Mouse (Mus musculus): Measurements from ENCODE around the gene Sv2c. TPM values are rescaled to one million over a fixed set of nuclear protein-coding genes. Genes with fewer than 3 reads are reported as not detected.

Sv2c gene
- not detected for polyA plus RNA-seq (2014; fragmentation: Illumina TruSeq; extraction: RNeasy Lipid Tissue Mini Kit (QIAGEN cat#74804); ENCODE audit: low read depth, low replicate concordance)

GRCm38 (mm10) chr13:96132401-96132816 is at the start of gene Sv2c:
TSS of gene Sv2c (minus strand) at chr13:96132577.

GRCm38 (mm10) chr13:96081754-96082153 is 50.6 kb downstream of the Sv2c start, which contains the start of gene Gm17190:
TSS of gene Gm17190 (plus strand) at chr13:96082054.

GRCm38 (mm10) chr13:96081276-96081675 is 51.1 kb downstream of the Sv2c start, which contains the start of gene Gm20075:
TSS of gene Gm20075 (minus strand) at chr13:96081376.

Other genes starting within 250 kb of the Sv2c start
- gene Iqgap2, start 240.7 kb downstream of the Sv2c start, polyA plus RNA-seq (2014; fragmentation: Illumina TruSeq; extraction: RNeasy Lipid Tissue Mini Kit (QIAGEN cat#74804); ENCODE audit: low read depth, low replicate concordance): 71.7 TPM
- 24.7 TPM for gene Gm20075, start 51.2 kb downstream of the Sv2c start, polyA plus RNA-seq (2014; fragmentation: Illumina TruSeq; extraction: RNeasy Lipid Tissue Mini Kit (QIAGEN cat#74804); ENCODE audit: low read depth, low replicate concordance)
- not detected for gene Gm17190, start 50.5 kb downstream of the Sv2c start, polyA plus RNA-seq (2014; fragmentation: Illumina TruSeq; extraction: RNeasy Lipid Tissue Mini Kit (QIAGEN cat#74804); ENCODE audit: low read depth, low replicate concordance)

Measured in kidney, adult 10 weeks (tissue).